Mouse (Mus musculus): Measurements from ENCODE around the gene Gm3047.
"Not testable (repeated sequence)": the region's sequence is repeated elsewhere in the genome, so short reads cannot be mapped to it uniquely, and the experiment has no call there.

The Gm3047 gene

DNA sequence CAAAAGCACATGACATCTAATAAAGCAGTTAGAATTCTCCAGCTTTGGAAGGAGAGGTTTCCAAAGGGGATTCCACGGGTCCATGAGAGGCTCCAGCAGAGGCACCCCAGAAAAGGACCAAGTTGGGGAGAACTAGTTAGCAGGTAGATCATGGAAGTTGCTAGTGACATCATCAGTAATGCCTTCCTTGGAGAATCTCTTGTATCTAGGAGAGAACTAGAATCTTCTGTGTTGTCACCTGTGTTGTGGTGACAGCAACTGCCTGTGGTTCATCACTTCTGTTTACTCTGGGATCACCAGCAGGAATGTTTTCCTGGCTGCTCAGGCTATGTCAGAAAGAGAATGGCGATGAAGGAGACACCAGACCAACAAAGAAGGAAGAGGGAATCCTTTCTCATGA is at the start of gene Gm3047:
TSS of gene Gm3047 (plus strand) at position 301 of the 400 bp plus-strand sequence.
- not testable (repeated sequence) for DNase-seq

All from liver (tissue).